In genomic region chr4:32179707-32180241, GRCm38 (mm10) we compare ENCODE assay signal across 7 mouse cellular contexts. TPM values are rescaled to one million over a fixed set of nuclear protein-coding genes. Genes with fewer than 3 reads are reported as not detected.
DNase-seq lines count a peak whose midpoint lies in the region; ATAC-seq and TF ChIP-seq lines count a peak whose summit lies in the region.

No protein-coding gene starts in this region.

- no peak overlapping the region for H3K9ac ChIP-seq in CH12.LX (ENCODE audit: insufficient read depth, low read depth)
- H3K9ac ChIP-seq in intestine, embryonic 16.5 days (ENCODE audit: low read depth, low read length): no peak overlapping the region

- peaks cover 8 to 11% of the 10 kb centered on the region in 2 experiments for H3K4me1 ChIP-seq in CH12.LX (ENCODE audit: control insufficient read depth in 1 of 2, insufficient read depth in 2 of 2)
- H3K4me1 ChIP-seq in intestine, embryonic 16.5 days (ENCODE audit: control insufficient read depth, insufficient read depth, low read length): no peaks in the 10 kb centered on the region

- TF ChIP-seq POLR2A in CH12.LX (IDR thresholded peaks at IDR 0.05; ENCODE audit: low read depth, low read length): no peak

- dilution Hi-C loops in CH12.LX (cut with MboI; ENCODE audit: extremely low pct_ligation_motif_present, extremely low pct_unique_long_range_greater_than_20kb, low sequenced_read_pairs): no loop called here

- H3K9me3 ChIP-seq in CH12.LX (replicated peaks; ENCODE audit: low read length): no peaks in the 10 kb centered on the region
- no peaks in the 10 kb centered on the region for H3K9me3 ChIP-seq in intestine, embryonic 16.5 days (ENCODE audit: control insufficient read depth, low read length)

- peak overlapping the region; percentile 58; the same call in 1 of the 2 replicates for H3K4me2 ChIP-seq in CH12.LX (ENCODE audit: insufficient read depth, low read depth, poor library complexity, severe bottlenecking)
- no peak overlapping the region for H3K4me2 ChIP-seq in intestine, embryonic 16.5 days (ENCODE audit: low read depth, low read length)

- DNase-seq in CH12.LX (ENCODE audit: extremely low read depth): peak; percentile 78
- peak; percentile 81 for DNase-seq in adrenal gland, adult 2 months
- DNase-seq in gastrocnemius, adult 2 months: peak; percentile 49
- DNase-seq in lung, postnatal 14 days: peak; percentile 54
- no peak for DNase-seq in spleen, postnatal 4 days (ENCODE audit: low spot score in 2 of 2)
- DNase-seq in thymus, postnatal 36 days: no peak

- WGBS in intestine, embryonic 16.5 days: 27% methylated on average over 8 of the region's 8 CpGs

- intact Hi-C loops in gastrocnemius, adult 2 months (cut with DNase I): no loop called here

- ATAC-seq in intestine, embryonic 16.5 days: peak; percentile 92

- in situ Hi-C loops in CH12.LX (cut with MboI; ENCODE audit: low pct_ligation_motif_present, low pct_unique_long_range_greater_than_20kb, low sequenced_read_pairs): no loop called here

- H3K27me3 ChIP-seq in CH12.LX (replicated peaks): no peaks in the 10 kb centered on the region
- no peaks in the 10 kb centered on the region for H3K27me3 ChIP-seq in intestine, embryonic 16.5 days (replicated peaks; ENCODE audit: control insufficient read depth, insufficient read depth, low read length)

- no peak for TF ChIP-seq RAD21 in CH12.LX (IDR thresholded peaks at IDR 0.05; ENCODE audit: low read depth, low read length)

- TF ChIP-seq CTCF in CH12.LX (conservative IDR thresholded peaks at IDR 0.05 in 1 of 2, IDR thresholded peaks at IDR 0.05 in 1 of 2; ENCODE audit: low read depth in 2 of 2, low read length in 2 of 2): no peak
- TF ChIP-seq CTCF in gastrocnemius, adult 2 months (IDR thresholded peaks at IDR 0.05): no peak

- TF ChIP-seq EP300 in CH12.LX (IDR thresholded peaks at IDR 0.05; ENCODE audit: low read length): peak; percentile 87

- H3K4me3 ChIP-seq in CH12.LX (replicated peaks in 1 of 3; ENCODE audit: low read depth in 2 of 3, low read length in 2 of 3, poor library complexity in 1 of 3): peak overlapping the region in 1 of 3 experiments; percentile 34
- peak overlapping the region; percentile 64 for H3K4me3 ChIP-seq in gastrocnemius, adult 2 months
- no peak overlapping the region for H3K4me3 ChIP-seq in intestine, embryonic 16.5 days (ENCODE audit: low read length)

- no peaks in the 10 kb centered on the region for H3K36me3 ChIP-seq in CH12.LX (replicated peaks in 1 of 2; ENCODE audit: control insufficient read depth in 1 of 2, insufficient read depth in 1 of 2, low read length in 1 of 2)
- no peaks in the 10 kb centered on the region for H3K36me3 ChIP-seq in intestine, embryonic 16.5 days (ENCODE audit: control insufficient read depth, insufficient read depth, low read length)

- no peak overlapping the region for H3K27ac ChIP-seq in CH12.LX (ENCODE audit: insufficient read depth, low read depth)
- H3K27ac ChIP-seq in gastrocnemius, adult 2 months: peak overlapping the region; percentile 66
- peak overlapping the region; percentile 52 for H3K27ac ChIP-seq in intestine, embryonic 16.5 days (ENCODE audit: low read length)

- no peaks in the 10 kb centered on the region for H3K79me2 ChIP-seq in CH12.LX (replicated peaks; ENCODE audit: control insufficient read depth, extremely low read depth, insufficient read depth, poor library complexity, severe bottlenecking)

TF ChIP-seq in CH12.LX, 34 proteins besides CTCF, POLR2A, EP300 and RAD21:
- TF ChIP-seq MEF2A (IDR thresholded peaks at IDR 0.05; ENCODE audit: borderline replicate concordance, low read depth, low read length): peak; percentile 73; the same call in 1 of the 2 replicates
- no peak for TF ChIP-seq TBP (conservative IDR thresholded peaks at IDR 0.05; ENCODE audit: low read depth, low read length)
- no peak for TF ChIP-seq GABPA (IDR thresholded peaks at IDR 0.05; ENCODE audit: insufficient replicate concordance, low read depth, low read length)
- 0 out of 2 replicates have a peak, but pooled peaks have one; percentile 46 for TF ChIP-seq MAFK (IDR thresholded peaks at IDR 0.05; ENCODE audit: insufficient replicate concordance, low read length)
- no peak for TF ChIP-seq HCFC1 (IDR thresholded peaks at IDR 0.05; ENCODE audit: low read depth, low read length)
- peak; percentile 95 for TF ChIP-seq JUND (conservative IDR thresholded peaks at IDR 0.05; ENCODE audit: low read depth, low read length)
- TF ChIP-seq MAX (IDR thresholded peaks at IDR 0.05; ENCODE audit: low read length): peak; percentile 35; the same call in 1 of the 2 replicates
- TF ChIP-seq ZMIZ1 (IDR thresholded peaks at IDR 0.05; ENCODE audit: low read depth, low read length): no peak
- no peak for TF ChIP-seq SMC3 (IDR thresholded peaks at IDR 0.05; ENCODE audit: low read depth, low read length)
- no peak for TF ChIP-seq NELFE (IDR thresholded peaks at IDR 0.05; ENCODE audit: low read depth, low read length)
- TF ChIP-seq MXI1 (IDR thresholded peaks at IDR 0.05; ENCODE audit: low read depth, low read length): no peak
- peak; percentile 95 for TF ChIP-seq IRF4 (IDR thresholded peaks at IDR 0.05; ENCODE audit: low read depth, low read length)
- no peak for TF ChIP-seq ZC3H11A (IDR thresholded peaks at IDR 0.05; ENCODE audit: low read depth, low read length)
- TF ChIP-seq PAX5 (IDR thresholded peaks at IDR 0.05; ENCODE audit: low read length): no peak
- TF ChIP-seq TCF12 (IDR thresholded peaks at IDR 0.05; ENCODE audit: low read depth, low read length): no peak
- no peak for TF ChIP-seq MAZ (IDR thresholded peaks at IDR 0.05; ENCODE audit: low read depth, low read length)
- no peak for TF ChIP-seq SIN3A (IDR thresholded peaks at IDR 0.05; ENCODE audit: low read length)
- TF ChIP-seq ZNF384 (IDR thresholded peaks at IDR 0.05; ENCODE audit: low read depth, low read length): peak; percentile 85
- TF ChIP-seq JUN (IDR thresholded peaks at IDR 0.05; ENCODE audit: insufficient read depth, low read depth, low read length): peak; percentile 91
- peak; percentile 81 for TF ChIP-seq ETS1 (conservative IDR thresholded peaks at IDR 0.05; ENCODE audit: low read depth, low read length)
- no peak for TF ChIP-seq ELF1 (IDR thresholded peaks at IDR 0.05; ENCODE audit: low read depth, low read length)
- no peak for TF ChIP-seq CHD1 (IDR thresholded peaks at IDR 0.05; ENCODE audit: low read depth, low read length)
- no peak for TF ChIP-seq KAT2A (IDR thresholded peaks at IDR 0.05; ENCODE audit: insufficient replicate concordance, low read length)
- TF ChIP-seq POLR2AphosphoS2 (IDR thresholded peaks at IDR 0.05; ENCODE audit: low read depth, low read length): no peak
- peak; percentile 89 for TF ChIP-seq BHLHE40 (IDR thresholded peaks at IDR 0.05; ENCODE audit: low read depth, low read length)
- no peak for TF ChIP-seq E2F4 (IDR thresholded peaks at IDR 0.05; ENCODE audit: insufficient replicate concordance, low read depth, low read length)
- no peak; the same call in 1 of the 2 replicates for TF ChIP-seq RCOR1 (conservative IDR thresholded peaks at IDR 0.05; ENCODE audit: low read depth, low read length)
- TF ChIP-seq MYC (IDR thresholded peaks at IDR 0.05; ENCODE audit: low read depth, low read length): no peak
TF ChIP-seq in CH12.LX: peak in this region for 9.

RNA-seq across cellular contexts. Expression of gene Bach2, which starts 58.8 kb away (rescaled TPM):
- total RNA-seq in CH12.LX (2012; rRNA removed) (0.29 TPM in 1 of 2 replicates, not detected in the other), CH12.LX (2014; rRNA removed) (0.03 TPM in 1 of 2 replicates, not detected in the other)
- 0.11 and 0.27 TPM in 2 replicates for polyA plus RNA-seq in CH12.LX (2012; ENCODE audit: insufficient read length, low read depth)
- 1 to 10 TPM; 2.2 to 2.9 TPM for total RNA-seq in adrenal gland, adult 2 months (2021)
- polyA plus RNA-seq in adrenal gland, adult 2 months (2012; rRNA removed): 0.35 and 0.61 TPM in 2 replicates
- 1 to 10 TPM; 2.3 to 4.3 TPM for total RNA-seq in gastrocnemius, adult 2 months (2021)
- polyA plus RNA-seq in intestine, embryonic 16.5 days (2015; fragmentation: Nextera tagmentation; extraction: Ambion mirVana): 2.4 and 3.2 TPM in 2 replicates

Comparison
In these comparisons a context has a peak if more than half of its experiments do, and no peak if none do; other contexts are left out.
1. DNase-seq: peak in CH12.LX (single experiment), adrenal gland, adult 2 months (single experiment), gastrocnemius, adult 2 months (single experiment) and lung, postnatal 14 days (single experiment); none in spleen, postnatal 4 days (0 of 2) and thymus, postnatal 36 days (0 of 2).